9 mouse cellular contexts compared by ENCODE assay signal in genomic region chr14:124410945-124411344, GRCm38 (mm10).
A peak's percentile ranks its signal among the peaks of the same experiment; 100 is the strongest.
DNase-seq lines count a peak whose midpoint lies in the region; ATAC-seq and TF ChIP-seq lines count a peak whose summit lies in the region.
"Had no signal": no experiment of that assay in that cellular context is flagged by ENCODE, and none has a peak within 500 bp of the region (broad histone marks: within the 10 kb centered on the region; RNA-seq: fewer than 3 reads in every experiment).

No protein-coding gene starts in this region.

- TF ChIP-seq POLR2A in heart, adult 2 months (IDR thresholded peaks at IDR 0.05; ENCODE audit: insufficient read depth, low read depth, low read length) = no peak
- TF ChIP-seq POLR2A in brain, embryonic 14.5 days (IDR thresholded peaks at IDR 0.05; ENCODE audit: borderline replicate concordance, extremely low read depth, insufficient read depth, insufficient read length, poor library complexity, severe bottlenecking) = no peak

- no peak overlapping the region for H3K9ac ChIP-seq in heart, adult 2 months (ENCODE audit: low read depth, low read length)
- H3K9ac ChIP-seq in midbrain, embryonic 12.5 days (replicated peaks) = no peak overlapping the region
- no peak overlapping the region for H3K9ac ChIP-seq in midbrain, embryonic 16.5 days (ENCODE audit: low read depth, low read length)

- H3K4me1 ChIP-seq in heart, adult 2 months (ENCODE audit: control insufficient read depth, insufficient read depth, low read length) = no peaks in the 10 kb centered on the region
- no peaks in the 10 kb centered on the region for H3K4me1 ChIP-seq in midbrain, embryonic 12.5 days
- no peaks in the 10 kb centered on the region for H3K4me1 ChIP-seq in midbrain, embryonic 16.5 days (ENCODE audit: control insufficient read depth, insufficient read depth, low read length)

- no peak overlapping the region for H3K4me2 ChIP-seq in midbrain, embryonic 12.5 days (replicated peaks)
- no peak overlapping the region for H3K4me2 ChIP-seq in midbrain, embryonic 16.5 days (ENCODE audit: low read length)

- no peak for TF ChIP-seq EP300 in heart, adult 2 months (IDR thresholded peaks at IDR 0.05; ENCODE audit: insufficient read depth, low read depth, low read length)

- H3K4me3 ChIP-seq in heart, adult 2 months = no peak overlapping the region
- no peak overlapping the region for H3K4me3 ChIP-seq in midbrain, embryonic 12.5 days
- no peak overlapping the region for H3K4me3 ChIP-seq in midbrain, embryonic 16.5 days (ENCODE audit: low read depth, low read length)

- H3K9me3 ChIP-seq in midbrain, embryonic 12.5 days = no peaks in the 10 kb centered on the region
- H3K9me3 ChIP-seq in midbrain, embryonic 16.5 days (replicated peaks; ENCODE audit: control insufficient read depth, low read length, poor library complexity, severe bottlenecking) = no peaks in the 10 kb centered on the region

- DNase-seq in heart, adult 2 months = no peak
- no peak for DNase-seq in heart, postnatal 4 days
- DNase-seq in brain, embryonic 14.5 days (ENCODE audit: low read depth) = peak; percentile 67
- peak; percentile 55 for DNase-seq in retina, postnatal 1 day
- DNase-seq in thymus, postnatal 14 days = no peak
- no peak for DNase-seq in T-cell, adult 2 months (ENCODE audit: low spot score)
- DNase-seq: adrenal gland, postnatal 25 days had no signal

- no peaks in the 10 kb centered on the region for H3K36me3 ChIP-seq in heart, adult 2 months (ENCODE audit: control insufficient read depth, insufficient read depth, low read length)
- H3K36me3 ChIP-seq in midbrain, embryonic 12.5 days = no peaks in the 10 kb centered on the region
- H3K36me3 ChIP-seq in midbrain, embryonic 16.5 days (ENCODE audit: control insufficient read depth, insufficient read depth, low read length) = no peaks in the 10 kb centered on the region

- peak; percentile 79 for TF ChIP-seq CTCF in heart, adult 2 months (IDR thresholded peaks at IDR 0.05)
- TF ChIP-seq CTCF in brain, embryonic 14.5 days (IDR thresholded peaks at IDR 0.05; ENCODE audit: borderline replicate concordance, extremely low read depth, insufficient read depth, insufficient read length) = peak; percentile 58; the same call in 1 of the 2 replicates

- ATAC-seq in midbrain, embryonic 12.5 days (ENCODE audit: low FRiP score, low read depth) = peak; percentile 14; the same call in 1 of the 2 replicates
- ATAC-seq in midbrain, embryonic 16.5 days = no peak

- no peak overlapping the region for H3K27ac ChIP-seq in heart, adult 2 months
- H3K27ac ChIP-seq in midbrain, embryonic 12.5 days (replicated peaks) = no peak overlapping the region
- H3K27ac ChIP-seq in midbrain, embryonic 16.5 days (ENCODE audit: low read length) = no peak overlapping the region

- H3K27me3 ChIP-seq in heart, adult 2 months (ENCODE audit: control insufficient read depth, insufficient read depth, low read length) = no peaks in the 10 kb centered on the region
- H3K27me3 ChIP-seq in midbrain, embryonic 12.5 days = no peaks in the 10 kb centered on the region
- no peaks in the 10 kb centered on the region for H3K27me3 ChIP-seq in midbrain, embryonic 16.5 days (ENCODE audit: control insufficient read depth, insufficient read depth, low read depth, low read length)

- H3K79me2 ChIP-seq in heart, adult 2 months (replicated peaks; ENCODE audit: control insufficient read depth, insufficient read depth, low read length) = no peaks in the 10 kb centered on the region

- WGBS in heart, adult 2 months = 2% methylated on average over 1 of the region's 1 CpGs
- 4% methylated on average over 1 of the region's 1 CpGs for WGBS in midbrain, embryonic 12.5 days
- 0% methylated on average over 1 of the region's 1 CpGs for WGBS in midbrain, embryonic 16.5 days

- intact Hi-C loops in heart, adult 2 months (cut with DNase I) = loop anchor here (5.0 to 10.0 kb wide), 2 partner anchors 264 to 331 kb away; partner anchors contain the start of gene Fgf14

Comparison
In these comparisons a context has a peak if more than half of its experiments do, and no peak if none do; other contexts are left out.
1. DNase-seq: peak in brain, embryonic 14.5 days (single experiment) and retina, postnatal 1 day (single experiment); none in heart, adult 2 months (0 of 2), heart, postnatal 4 days (single experiment), thymus, postnatal 14 days (single experiment) and T-cell, adult 2 months (single experiment).